Mouse (Mus musculus): Measurements from ENCODE around the gene Fam114a2.

The Fam114a2 gene

GRCm38 (mm10) chr11:57434153-57434552 lies 84.3 kb downstream of the Fam114a2 start:
- no peak for DNase-seq (ENCODE audit: low spot score)
